Mouse (Mus musculus) kidney, adult 11 months (tissue): Measurements from ENCODE around the gene Saal1.
"Not testable (repeated sequence)": the region's sequence is repeated elsewhere in the genome, so short reads cannot be mapped to it uniquely, and the experiment has no call there.

Source experiments
- DNase-seq: peaks from one replicate; pipeline ENCODE4 v3.0.0; 2022

Gene Saal1

GRCm38 (mm10) chr7:46680732-46681131, 29.7 kb downstream of the Saal1 start:
- no peak for DNase-seq

GRCm38 (mm10) chr7:46679044-46679443, 31.4 kb downstream of the Saal1 start:
- not testable (repeated sequence) for DNase-seq

- DNase-seq: no peak
These were observed 32.1 kb downstream of the Saal1 start for GRCm38 (mm10) chr7:46678417-46678816.

GRCm38 (mm10) chr7:46676808-46677360, 33.6 kb downstream of the Saal1 start:
- no peak for DNase-seq

GRCm38 (mm10) chr7:46675886-46676285, 34.6 kb downstream of the Saal1 start:
- no peak for DNase-seq

GRCm38 (mm10) chr7:46675061-46675460, 35.4 kb downstream of the Saal1 start:
- no peak for DNase-seq

GRCm38 (mm10) chr7:46672160-46672672, 38.3 kb downstream of the Saal1 start, which contains the start of gene Tph1:
Gene Tph1 (minus strand): TSS chr7:46672537.
- DNase-seq: no peak

GRCm38 (mm10) chr7:46667256-46667655, 43.2 kb downstream of the Saal1 start:
- no peak for DNase-seq

GRCm38 (mm10) chr7:46665236-46665635, 45.2 kb downstream of the Saal1 start:
- no peak for DNase-seq

GRCm38 (mm10) chr7:46661591-46662090, 48.8 kb downstream of the Saal1 start:
- no peak for DNase-seq

GRCm38 (mm10) chr7:46652279-46652678, 58.2 kb downstream of the Saal1 start:
- DNase-seq: no peak

- DNase-seq: not testable (repeated sequence)
These were observed 60.2 kb downstream of the Saal1 start for GRCm38 (mm10) chr7:46650231-46650630.

- DNase-seq: no peak
These were observed 61.9 kb downstream of the Saal1 start for GRCm38 (mm10) chr7:46648431-46649140.

GRCm38 (mm10) chr7:46643172-46643571, 67.3 kb downstream of the Saal1 start:
- DNase-seq: no peak

GRCm38 (mm10) chr7:46640062-46640461, 70.4 kb downstream of the Saal1 start:
- DNase-seq: no peak

- peak; percentile 91 for DNase-seq
These were observed 70.8 kb downstream of the Saal1 start, which contains the start of gene Sergef for GRCm38 (mm10) chr7:46639692-46640031. Gene Sergef (minus strand): TSS chr7:46639807.

GRCm38 (mm10) chr7:46638889-46639691, 71.4 kb downstream of the Saal1 start:
- no peak for DNase-seq
